Mouse (Mus musculus): Measurements from ENCODE around the gene Cenpc1. TPM values are rescaled to one million over a fixed set of nuclear protein-coding genes. Genes with fewer than 3 reads are reported as not detected.

The Cenpc1 gene
- polyA plus RNA-seq, 1 experiment: 3.3 TPM

DNA sequence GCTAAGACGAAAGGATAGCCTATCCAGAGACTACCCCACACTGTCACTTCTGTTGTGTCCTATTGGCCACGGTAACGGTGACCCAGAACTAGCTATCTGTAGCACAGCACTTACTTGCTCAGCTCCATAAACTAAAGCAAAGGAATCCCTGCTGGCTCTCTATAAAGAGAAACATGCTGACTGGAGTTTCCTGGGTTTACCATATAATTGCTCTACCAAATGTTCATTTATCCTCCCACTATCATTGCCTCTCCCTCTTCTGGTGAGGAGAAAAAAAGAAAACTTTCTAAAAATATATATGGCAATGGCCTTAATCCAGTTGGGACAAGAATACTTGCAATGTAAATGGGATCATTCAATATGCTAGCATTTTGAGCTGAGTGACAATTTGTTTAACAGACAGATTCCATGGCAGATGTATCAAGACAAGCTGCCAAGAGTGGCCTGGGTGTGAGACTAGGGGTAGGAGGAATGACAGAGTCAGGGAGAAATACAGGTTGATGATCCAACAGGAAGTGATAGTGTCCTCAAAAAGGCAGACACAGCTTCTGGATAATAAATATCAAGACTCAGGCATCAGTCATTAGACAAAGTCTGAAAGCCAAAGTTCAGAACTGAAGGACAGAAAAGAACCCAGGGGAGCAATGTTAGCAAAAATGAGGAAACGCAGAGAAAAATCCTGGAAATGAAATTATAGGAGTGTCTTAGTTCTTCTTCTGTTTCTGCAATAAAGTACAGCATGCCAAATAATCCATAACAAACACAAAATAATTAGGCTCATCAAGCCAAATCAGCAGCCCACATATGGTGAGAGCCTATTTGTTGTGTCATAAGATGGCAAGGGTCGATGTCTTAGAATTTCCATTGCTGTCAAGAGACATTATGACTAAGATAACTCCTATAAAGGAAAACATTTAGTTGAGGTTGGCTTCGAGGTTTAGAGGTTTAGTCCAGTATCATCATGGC lies 68.6 kb downstream of the Cenpc1 start:
- DNase-seq (ENCODE audit: low read depth): no peak

- no peak for DNase-seq (ENCODE audit: low read depth)
These were observed 70.8 kb downstream of the Cenpc1 start for GRCm38 (mm10) chr5:85994551-85994950.

DNA sequence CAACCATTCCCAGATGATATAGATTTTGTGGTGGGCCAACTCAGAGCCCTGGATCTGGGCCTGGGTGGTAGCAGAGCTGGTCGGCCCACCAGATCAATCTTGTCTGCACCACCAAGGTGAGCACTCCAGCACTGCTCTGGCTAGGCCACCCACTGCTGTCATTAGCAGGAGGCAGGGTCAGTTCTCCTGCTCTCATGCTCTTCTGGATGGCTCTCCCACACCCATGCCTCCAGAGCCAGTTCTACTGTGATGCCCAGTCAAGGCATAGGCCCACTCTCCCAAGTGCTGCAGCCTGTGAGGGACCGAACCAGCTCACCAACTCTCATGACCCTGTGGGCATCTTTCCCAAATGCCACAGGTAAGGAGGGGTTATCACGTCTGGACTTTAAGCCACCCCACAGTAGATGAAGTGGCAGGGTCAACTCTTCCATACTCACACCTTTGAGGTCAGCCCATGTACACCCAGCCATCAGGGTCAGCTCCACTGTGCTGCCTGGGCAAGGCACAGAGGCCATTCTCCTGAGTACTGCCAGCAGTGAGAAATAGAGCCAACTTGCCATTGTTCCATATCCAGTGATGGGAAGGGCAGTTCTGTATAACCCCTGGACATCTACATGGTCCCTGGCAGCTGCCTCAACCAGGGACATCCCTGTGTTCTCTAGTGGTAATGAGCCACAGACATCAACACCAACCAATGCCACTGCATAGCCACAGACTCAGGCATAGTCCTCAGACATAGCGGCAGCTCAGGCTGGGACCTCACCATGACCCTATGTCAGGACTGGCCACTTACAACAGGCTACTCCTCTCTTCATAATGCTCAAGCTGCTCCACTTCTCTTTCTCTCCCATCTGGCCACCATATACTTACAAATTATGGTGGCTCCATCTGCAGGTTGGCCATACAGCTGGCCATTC lies 72.3 kb downstream of the Cenpc1 start:
- no peak for DNase-seq (ENCODE audit: low read depth)

DNA sequence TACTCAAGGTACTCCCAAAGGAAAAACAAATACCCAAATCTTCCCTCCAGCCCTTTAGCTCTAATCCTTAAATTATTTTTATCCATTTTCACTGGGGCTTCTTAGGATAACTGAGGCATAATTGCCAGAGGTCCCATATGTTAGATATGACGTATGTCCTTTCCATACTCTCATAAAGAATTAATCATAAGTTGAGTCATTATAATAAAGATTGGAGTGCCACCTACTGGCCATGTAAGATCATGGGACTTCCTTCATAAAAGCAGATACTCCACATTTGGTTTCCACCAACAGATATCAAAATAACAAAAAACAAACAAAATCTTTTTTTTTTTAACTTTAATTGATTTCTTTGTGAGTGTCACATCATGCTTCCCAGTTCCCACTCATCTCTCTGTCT lies 73.3 kb downstream of the Cenpc1 start:
- no peak for DNase-seq (ENCODE audit: low read depth)

- no peak for DNase-seq (ENCODE audit: low read depth)
These were observed 77.9 kb downstream of the Cenpc1 start for GRCm38 (mm10) chr5:85987516-85987863.

GRCm38 (mm10) chr5:85986734-85987515 lies 78.5 kb downstream of the Cenpc1 start:
- DNase-seq (ENCODE audit: low read depth): no peak

DNA sequence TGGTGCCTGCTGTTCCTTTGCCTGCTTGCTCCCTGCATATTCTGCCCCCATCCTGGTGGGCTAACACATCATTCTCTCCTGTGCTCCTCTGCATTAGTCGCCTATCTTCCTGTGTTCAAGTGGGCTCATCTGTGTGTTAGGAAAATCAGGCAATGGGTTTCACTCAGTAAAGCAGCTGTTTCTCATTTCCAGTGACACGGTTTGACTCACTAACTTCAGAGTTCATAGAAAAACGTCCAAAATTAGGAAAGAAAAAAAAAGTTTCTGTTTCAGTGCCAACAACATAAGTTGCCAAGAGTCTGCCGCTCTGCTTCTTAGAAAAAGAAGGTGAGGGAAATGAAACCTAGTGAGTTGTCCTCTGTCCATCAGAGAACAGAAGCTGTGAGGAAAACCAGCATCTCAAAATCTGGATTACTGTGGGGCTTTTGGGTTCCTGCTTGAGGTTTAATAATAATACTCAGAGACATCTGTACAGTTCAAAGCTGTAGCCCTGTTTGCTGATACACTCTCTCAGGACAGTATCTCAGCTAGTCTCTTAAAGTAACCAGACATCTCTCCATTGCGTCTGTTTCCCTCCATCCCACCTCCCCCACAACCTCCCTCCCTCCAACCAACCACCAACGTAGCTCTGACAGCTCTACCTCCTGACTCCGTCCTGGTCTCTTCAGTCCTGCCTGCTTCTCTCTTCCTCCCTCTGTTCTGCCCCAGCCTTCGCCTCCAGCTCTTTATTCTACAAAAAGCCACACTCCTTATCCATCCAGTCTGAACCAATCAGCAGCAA lies 87.5 kb downstream of the Cenpc1 start:
- no peak for DNase-seq (ENCODE audit: low read depth)

DNA sequence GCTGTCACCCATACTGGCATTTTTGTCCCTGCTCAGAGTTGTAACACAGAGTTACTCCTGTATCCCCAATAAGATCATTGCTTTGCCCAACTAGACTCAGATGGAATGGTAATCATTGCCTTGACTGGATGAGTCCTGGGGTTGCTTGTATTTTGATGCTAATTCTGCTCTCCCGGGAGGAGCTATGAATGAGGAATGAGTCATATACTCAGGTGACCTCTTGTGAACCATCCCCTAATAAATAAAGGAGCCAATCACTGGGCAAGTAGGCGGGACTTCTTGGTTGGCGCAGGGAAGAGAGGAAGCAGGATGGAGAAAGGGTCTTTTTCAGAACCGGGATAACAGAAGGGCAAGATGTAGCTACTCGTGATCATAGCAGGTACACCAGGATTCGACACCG lies 102.6 kb downstream of the Cenpc1 start:
- DNase-seq (ENCODE audit: low read depth): no peak

Other genes starting within 250 kb of the Cenpc1 start
- gene Stap1, start 6.2 kb upstream of the Cenpc1 start, polyA plus RNA-seq (2012; rRNA removed): 4.8 and 5.0 TPM in 2 replicates
- 2.4 and 3.0 TPM in 2 replicates for gene Uba6, start 107.2 kb upstream of the Cenpc1 start, polyA plus RNA-seq (2012; rRNA removed)
- not detected in 2 replicates for gene Gnrhr, start 132.3 kb upstream of the Cenpc1 start, polyA plus RNA-seq (2012; rRNA removed)
- not detected in 2 replicates for gene Tmprss11c, start 223.7 kb upstream of the Cenpc1 start, polyA plus RNA-seq (2012; rRNA removed)